Mouse (Mus musculus): ENCODE results near the gene Usp29.

DNA sequence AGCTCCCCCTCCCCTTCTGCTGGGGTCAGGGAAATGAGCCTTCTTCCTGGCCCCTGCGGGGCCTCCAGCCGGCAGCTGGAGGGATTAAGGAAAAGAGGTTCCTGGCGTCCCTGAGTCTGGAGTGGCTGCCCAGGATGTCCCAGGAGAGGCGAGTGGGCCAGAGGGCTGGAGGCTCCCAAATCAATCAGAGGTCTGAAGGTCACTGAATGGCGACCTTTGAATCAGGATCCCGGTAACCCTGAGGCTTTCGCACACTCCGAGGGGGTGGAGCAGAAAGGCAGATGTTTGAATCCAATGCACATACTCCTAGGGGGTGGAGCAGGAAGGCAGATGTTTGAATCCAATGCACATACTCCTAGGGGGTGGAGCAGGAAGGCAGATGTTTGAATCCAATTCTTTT is 39.9 kb downstream of the Usp29 start:
- no peak for TF ChIP-seq POLR2A (IDR thresholded peaks at IDR 0.05; ENCODE audit: extremely low read depth, insufficient read depth, low read length)
- TF ChIP-seq CTCF (IDR thresholded peaks at IDR 0.05; ENCODE audit: extremely low read depth, insufficient read depth, low read length), result no peak

Data from cortical plate, adult 2 months (tissue).